Mouse (Mus musculus) naive thymus-derived CD4-positive, alpha-beta T cell, adult 2 months (primary cell): ENCODE measurements around the gene Aldh3b3.
A peak's percentile ranks its signal among the peaks of the same experiment; 100 is the strongest.

Experiments used
- DNase-seq: peaks from one replicate; pipeline ENCODE4 v3.0.0-alpha.2; 2011; ENCODE audit warnings: low read depth

Aldh3b3 gene

GRCm38 (mm10) chr19:3958470-3958869, at the start of gene Aldh3b3:
Gene Aldh3b3 (plus strand): TSS chr19:3958645.
- no peak for DNase-seq

GRCm38 (mm10) chr19:3910206-3910605, 48.2 kb upstream of the Aldh3b3 start:
- DNase-seq, result no peak

DNA sequence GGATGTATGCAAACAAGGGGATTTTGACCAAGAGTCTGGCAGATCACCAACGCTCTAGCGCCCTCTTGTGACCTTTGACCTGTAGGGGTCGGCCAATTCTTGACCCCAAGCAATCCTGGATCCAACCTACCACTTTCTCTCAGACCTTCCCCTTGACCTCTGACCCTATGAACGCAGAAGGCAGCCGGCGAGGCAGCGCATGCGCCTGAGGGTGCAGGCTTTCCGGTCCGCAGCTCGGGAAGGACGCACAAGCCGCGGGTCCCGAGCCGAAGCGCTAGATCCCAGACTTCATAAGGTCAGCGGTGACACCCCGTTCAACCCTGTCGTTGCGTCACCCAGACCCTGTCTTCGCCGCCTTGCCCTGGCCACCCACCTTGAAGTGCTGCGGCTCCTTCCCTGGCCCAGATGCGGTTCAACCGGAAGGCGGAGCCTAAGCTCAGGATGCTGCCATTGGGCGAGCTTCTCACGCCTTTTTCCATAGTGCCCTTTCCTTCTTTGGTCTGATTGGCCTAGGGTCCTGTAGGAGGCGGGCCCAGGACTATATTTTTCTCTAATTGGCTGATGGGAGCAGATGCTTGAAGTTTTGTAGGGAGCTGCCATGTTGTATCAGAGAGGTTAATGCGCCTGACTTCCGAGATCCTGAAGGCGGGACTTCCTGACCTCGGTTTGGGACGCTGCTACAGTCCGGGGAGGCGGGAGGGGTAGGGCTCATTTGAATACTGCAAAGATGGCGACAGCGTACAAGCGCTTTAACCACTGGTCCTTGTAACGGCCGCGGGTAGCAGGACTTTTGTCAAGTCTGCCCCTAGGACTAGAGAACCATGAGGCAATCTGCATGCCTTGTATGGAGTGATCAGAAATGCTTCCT, 45.9 kb upstream of the Aldh3b3 start, which contains the start of gene Ndufs8:
TSS of gene Ndufs8 (minus strand) at position 438 of the 868 bp plus-strand sequence.
- DNase-seq, result peak; percentile 97

- no peak for DNase-seq
These were observed 44.8 kb upstream of the Aldh3b3 start for GRCm38 (mm10) chr19:3913692-3914091.

- DNase-seq, result no peak
These were observed 43.9 kb upstream of the Aldh3b3 start for GRCm38 (mm10) chr19:3914535-3914934.

GRCm38 (mm10) chr19:3916727-3917126, 41.7 kb upstream of the Aldh3b3 start:
- no peak for DNase-seq

GRCm38 (mm10) chr19:3919928-3920327, 38.5 kb upstream of the Aldh3b3 start:
- no peak for DNase-seq

DNA sequence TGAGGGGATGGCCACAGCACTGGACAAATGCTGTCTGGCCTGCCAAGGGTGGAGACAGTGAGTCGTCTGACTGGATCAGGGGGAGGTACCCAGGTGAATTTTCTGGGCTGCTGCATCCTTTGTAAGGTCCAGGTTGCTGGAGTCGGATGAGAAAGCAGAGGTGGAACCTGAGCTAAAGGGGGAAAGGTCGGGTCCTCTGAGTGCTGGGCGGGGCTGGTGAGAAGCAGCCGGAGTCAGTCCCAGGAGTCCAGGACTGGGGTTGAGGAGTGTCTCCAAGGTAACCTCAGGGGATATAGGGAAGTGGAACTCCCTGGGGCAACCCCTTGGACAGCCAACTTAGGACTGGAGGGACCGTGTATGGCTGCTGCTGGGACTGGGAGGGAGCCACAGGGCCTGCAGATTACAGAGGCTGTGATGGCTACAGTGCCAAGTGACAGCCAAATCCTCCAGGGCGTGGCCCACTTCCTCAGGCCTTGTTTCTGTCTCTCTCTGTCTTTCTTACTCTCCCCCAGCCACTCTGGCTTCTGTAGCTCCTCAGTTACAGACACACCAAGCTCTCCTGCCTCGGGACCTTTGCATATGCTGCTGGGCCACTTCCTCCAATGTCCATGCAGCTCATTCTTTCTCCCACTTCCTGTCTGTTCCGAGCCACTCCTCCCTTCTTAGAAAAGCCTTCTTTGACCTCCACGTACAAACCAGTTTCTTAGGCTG, 35.6 kb upstream of the Aldh3b3 start:
- DNase-seq, result no peak

- no peak for DNase-seq
These were observed 34.9 kb upstream of the Aldh3b3 start for GRCm38 (mm10) chr19:3923586-3923985.

GRCm38 (mm10) chr19:3924190-3924589, 34.3 kb upstream of the Aldh3b3 start:
- no peak for DNase-seq

DNA sequence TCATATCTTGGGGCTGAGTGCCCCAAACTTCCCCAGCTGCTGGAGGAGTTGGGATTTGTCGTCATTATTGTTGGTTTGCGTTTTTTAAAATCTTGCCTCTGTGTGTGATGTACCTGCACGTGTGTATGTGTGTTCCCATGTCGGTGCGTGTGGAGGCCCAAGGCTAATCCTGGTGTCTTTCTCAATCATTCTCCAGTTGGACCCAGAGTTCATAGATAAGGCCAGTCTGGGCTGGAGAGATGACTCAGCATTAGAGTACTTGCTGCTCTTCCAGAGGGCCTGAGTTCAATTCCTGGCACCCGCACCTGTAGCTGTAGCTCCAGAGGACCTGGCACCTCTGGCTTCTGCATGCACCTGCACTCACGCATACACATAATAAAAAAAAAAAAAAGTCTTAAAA, 33.6 kb upstream of the Aldh3b3 start:
- DNase-seq, result no peak

DNA sequence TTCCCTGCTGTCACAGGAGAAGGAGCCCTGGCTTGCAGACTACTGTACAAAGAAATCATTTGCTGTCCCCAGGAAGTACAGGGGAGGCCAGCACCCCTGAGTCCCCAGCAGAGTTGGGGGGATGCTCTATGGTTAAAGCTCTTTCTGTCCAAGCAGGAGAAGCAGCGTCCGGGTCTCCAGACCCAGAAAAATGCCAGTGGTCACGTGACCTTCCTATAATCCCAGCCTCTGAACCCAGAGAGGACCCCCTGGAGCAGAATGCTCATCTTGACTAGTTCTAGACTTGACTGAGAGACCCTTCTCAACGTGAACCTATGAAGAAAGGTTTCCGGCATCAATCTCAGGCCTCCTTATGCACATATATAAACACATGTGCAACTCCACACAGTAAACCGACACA, 32.6 kb upstream of the Aldh3b3 start:
- no peak for DNase-seq

DNA sequence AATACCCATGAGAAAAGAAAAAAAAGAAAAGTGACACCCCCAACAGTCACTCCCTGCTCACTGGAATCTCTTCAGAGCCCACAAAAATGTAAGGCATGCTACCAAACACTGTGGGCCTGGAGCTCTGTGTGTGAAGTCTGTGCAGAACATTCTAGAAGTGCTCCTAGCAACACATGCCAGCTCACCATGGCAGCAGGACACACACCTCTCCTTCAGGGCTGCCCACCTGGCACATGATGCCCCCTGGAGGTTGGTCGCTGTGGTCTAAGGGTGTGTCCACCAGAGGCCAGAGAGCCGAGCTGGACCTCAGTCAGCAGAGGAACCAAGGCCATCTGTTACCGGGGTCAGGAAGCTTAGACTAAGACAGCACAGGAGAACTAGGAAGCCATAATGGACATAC, 32.2 kb upstream of the Aldh3b3 start:
- DNase-seq, result no peak

GRCm38 (mm10) chr19:3926685-3927084, 31.8 kb upstream of the Aldh3b3 start:
- no peak for DNase-seq

GRCm38 (mm10) chr19:3927989-3928388, 30.5 kb upstream of the Aldh3b3 start:
- no peak for DNase-seq

- no peak for DNase-seq
These were observed 29.7 kb upstream of the Aldh3b3 start for GRCm38 (mm10) chr19:3928779-3929178.

DNA sequence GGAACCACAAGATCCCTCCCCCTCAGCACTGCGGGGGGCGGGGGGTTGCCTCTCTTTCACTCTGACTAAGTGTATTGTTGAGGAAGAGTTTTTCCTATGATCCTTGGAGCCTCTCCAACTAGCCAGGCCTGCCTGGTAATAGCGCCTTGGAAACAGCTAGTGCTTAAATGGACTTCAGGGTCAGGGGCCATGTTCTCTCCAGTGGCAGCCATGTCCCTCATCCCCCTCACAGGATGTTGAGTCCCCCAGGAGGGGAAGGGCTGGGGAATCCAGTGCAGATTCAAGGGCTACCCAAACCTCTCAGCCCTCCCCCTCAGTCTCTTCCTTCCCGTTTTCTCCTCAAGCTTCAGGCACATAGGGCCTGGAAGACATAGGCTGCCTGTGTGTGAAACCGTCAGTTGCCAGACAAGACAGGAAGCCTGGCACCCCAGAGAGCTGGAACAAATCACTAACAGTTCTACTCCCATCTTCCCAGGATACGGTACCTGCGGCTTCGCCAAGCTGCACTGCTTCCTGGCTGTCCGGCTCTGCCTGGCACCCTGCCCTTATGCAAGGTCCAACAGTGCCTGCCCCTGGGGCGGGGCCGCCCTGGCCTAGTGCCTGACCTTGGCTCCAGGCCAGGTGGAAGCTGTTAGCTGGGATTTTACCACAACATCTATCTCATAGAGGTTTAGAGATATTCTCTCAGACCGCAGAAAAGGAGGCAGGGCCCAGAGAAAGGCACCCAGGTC, 29.1 kb upstream of the Aldh3b3 start, which contains the start of gene Aldh3b1:
TSS of gene Aldh3b1 (minus strand) at position 598 of the 731 bp plus-strand sequence.
- no peak for DNase-seq

- no peak for DNase-seq
These were observed 28.0 kb upstream of the Aldh3b3 start for GRCm38 (mm10) chr19:3930262-3931057.

GRCm38 (mm10) chr19:3931716-3932115, 26.7 kb upstream of the Aldh3b3 start:
- no peak for DNase-seq

- peak; percentile 64 for DNase-seq
These were observed 23.2 kb upstream of the Aldh3b3 start, which contains the start of gene Unc93b1 for GRCm38 (mm10) chr19:3935032-3935895. Gene Unc93b1 (plus strand): TSS chr19:3935186.
